Mouse (Mus musculus) CH12.LX (cell line): ENCODE measurements around the gene Hoxd11. TPM values are rescaled to one million over a fixed set of nuclear protein-coding genes. Genes with fewer than 3 reads are reported as not detected.

Experiments
- DNase-seq: peaks from one replicate; pipeline ENCODE4 v3.0.0-alpha.2; 2013; ENCODE audit errors: extremely low read depth
- H3K27ac ChIP-seq: 2 replicates; pipeline ENCODE4 v1.5.1; 2012; ENCODE audit warnings: low read depth, mild to moderate bottlenecking, control low read depth, moderate library complexity; ENCODE audit not compliant: insufficient read depth
- H3K27me3 ChIP-seq: replicated peaks from 2 replicates; pipeline ENCODE3; 2012; ENCODE audit warnings: inconsistent platforms
- H3K36me3 ChIP-seq, 2 experiments: replicated peaks in 1 of 2; 2 replicates each; pipeline versions ENCODE3 to v1.6.1; 2012; ENCODE audit warnings: inconsistent platforms in 1 of 2, low read length in 1 of 2, mild to moderate bottlenecking in 1 of 2, mixed read lengths in 1 of 2, moderate library complexity in 1 of 2; ENCODE audit not compliant: control insufficient read depth in 1 of 2, insufficient read depth in 1 of 2
- H3K4me1 ChIP-seq, 2 experiments: 2 replicates each; pipeline ENCODE4 v1.6.1; 2012; ENCODE audit warnings: inconsistent platforms in 1 of 2, moderate library complexity in 1 of 2; ENCODE audit not compliant: insufficient read depth in 2 of 2, control insufficient read depth in 1 of 2
- H3K4me2 ChIP-seq: 2 replicates; pipeline ENCODE4 v1.6.1; 2012; ENCODE audit warnings: low read depth, mild to moderate bottlenecking, control low read depth; ENCODE audit not compliant: poor library complexity, insufficient read depth, severe bottlenecking
- H3K4me3 ChIP-seq, 3 experiments: fragments of 150-350 bp in 1 of 3; sonication (generic) in 1 of 3; replicated peaks in 1 of 3; 2 replicates each; pipeline versions ENCODE3 to v1.5.1; 2011 to 2012; ENCODE audit warnings: low read depth in 2 of 3, low read length in 2 of 3, mild to moderate bottlenecking in 2 of 3, moderate library complexity in 2 of 3, control low read depth in 1 of 3, improper control_type of control experiment in 1 of 3, inconsistent platforms in 1 of 3, mixed read lengths in 1 of 3; ENCODE audit not compliant: poor library complexity in 1 of 3
- H3K79me2 ChIP-seq: replicated peaks from 2 replicates; pipeline ENCODE4 v1.6.1; 2012; ENCODE audit warnings: mild to moderate bottlenecking, moderate library complexity; ENCODE audit not compliant: control insufficient read depth, poor library complexity, insufficient read depth, severe bottlenecking; ENCODE audit errors: extremely low read depth
- H3K9ac ChIP-seq: 2 replicates; pipeline ENCODE4 v1.6.1; 2012; ENCODE audit warnings: low read depth, mild to moderate bottlenecking, control low read depth, moderate library complexity; ENCODE audit not compliant: insufficient read depth
- H3K9me3 ChIP-seq: replicated peaks from 2 replicates; pipeline ENCODE3; 2012; ENCODE audit warnings: low read length, inconsistent platforms, mixed read lengths
- BHLHE40 ChIP-seq: IDR thresholded peaks from 2 replicates; pipeline ENCODE4 v1.6.1; 2011; ENCODE audit warnings: mild to moderate bottlenecking, low read depth, low read length, improper control_type of control experiment
- CHD2 ChIP-seq: IDR thresholded peaks from 2 replicates; pipeline ENCODE4 v1.6.1; 2011; ENCODE audit warnings: low read length, improper control_type of control experiment
- CTCF ChIP-seq, 2 experiments: IDR thresholded peaks in 1 of 2; conservative IDR thresholded peaks in 1 of 2; 2 replicates each; pipeline ENCODE4 v1.5.1; 2011 to 2012; ENCODE audit warnings: low read depth in 2 of 2, low read length in 2 of 2, improper control_type of control experiment in 1 of 2, inconsistent platforms in 1 of 2, mild to moderate bottlenecking in 1 of 2, moderate library complexity in 1 of 2
- E2F4 ChIP-seq: IDR thresholded peaks from 2 replicates; pipeline ENCODE4 v1.6.1; 2011; ENCODE audit warnings: low read depth, low read length, improper control_type of control experiment; ENCODE audit not compliant: insufficient replicate concordance
- ELF1 ChIP-seq: IDR thresholded peaks from 2 replicates; pipeline ENCODE4 v1.6.1; 2014; ENCODE audit warnings: low read depth, mild to moderate bottlenecking, inconsistent platforms, low read length, improper control_type of control experiment
- ETS1 ChIP-seq: conservative IDR thresholded peaks from 2 replicates; pipeline ENCODE4 v1.6.1; 2012; ENCODE audit warnings: low read depth, mild to moderate bottlenecking, inconsistent platforms, low read length, improper control_type of control experiment, moderate library complexity
- GABPA ChIP-seq: IDR thresholded peaks from 2 replicates; pipeline ENCODE4 v1.6.1; 2012; ENCODE audit warnings: low read depth, low read length, improper control_type of control experiment, inconsistent platforms; ENCODE audit not compliant: insufficient replicate concordance
- JUND ChIP-seq: conservative IDR thresholded peaks from 2 replicates; pipeline ENCODE4 v1.6.1; 2011; ENCODE audit warnings: low read depth, low read length, improper control_type of control experiment
- MAFK ChIP-seq: IDR thresholded peaks from 2 replicates; pipeline ENCODE4 v1.6.1; 2011; ENCODE audit warnings: low read length, improper control_type of control experiment; ENCODE audit not compliant: insufficient replicate concordance
- MEF2A ChIP-seq: IDR thresholded peaks from 2 replicates; pipeline ENCODE4 v1.6.1; 2014; ENCODE audit warnings: low read depth, mild to moderate bottlenecking, inconsistent platforms, low read length, improper control_type of control experiment, borderline replicate concordance
- MXI1 ChIP-seq: IDR thresholded peaks from 2 replicates; pipeline ENCODE4 v1.6.1; 2011; ENCODE audit warnings: mild to moderate bottlenecking, low read depth, low read length, improper control_type of control experiment
- NELFE ChIP-seq: IDR thresholded peaks from 2 replicates; pipeline ENCODE4 v1.6.1; 2011; ENCODE audit warnings: low read depth, low read length, improper control_type of control experiment
- NRF1 ChIP-seq: IDR thresholded peaks from 2 replicates; pipeline ENCODE4 v1.6.1; 2014; ENCODE audit warnings: low read depth, mild to moderate bottlenecking, inconsistent platforms, low read length, improper control_type of control experiment, moderate library complexity
- PAX5 ChIP-seq: IDR thresholded peaks from 2 replicates; pipeline ENCODE4 v1.6.1; 2012; ENCODE audit warnings: low read length, inconsistent platforms, mixed read lengths
- POLR2A ChIP-seq: IDR thresholded peaks from 2 replicates; pipeline ENCODE4 v1.6.1; 2011; ENCODE audit warnings: low read depth, mild to moderate bottlenecking, improper control_type of control experiment, low read length
- RCOR1 ChIP-seq: conservative IDR thresholded peaks from 2 replicates; pipeline ENCODE4 v1.6.1; 2012; ENCODE audit warnings: low read depth, mild to moderate bottlenecking, inconsistent platforms, low read length, improper control_type of control experiment
- SIN3A ChIP-seq: IDR thresholded peaks from 2 replicates; pipeline ENCODE4 v1.6.1; 2012; ENCODE audit warnings: low read length, improper control_type of control experiment, inconsistent platforms
- SMC3 ChIP-seq: IDR thresholded peaks from 2 replicates; pipeline ENCODE4 v1.6.1; 2011; ENCODE audit warnings: low read depth, low read length, improper control_type of control experiment
- TBP ChIP-seq: conservative IDR thresholded peaks from 2 replicates; pipeline ENCODE4 v1.6.1; 2011; ENCODE audit warnings: low read depth, low read length, improper control_type of control experiment
- TCF12 ChIP-seq: IDR thresholded peaks from 2 replicates; pipeline ENCODE4 v1.6.1; 2014; ENCODE audit warnings: low read depth, mild to moderate bottlenecking, inconsistent platforms, low read length, improper control_type of control experiment
- UBTF ChIP-seq: IDR thresholded peaks from 2 replicates; pipeline ENCODE4 v1.6.1; 2012; ENCODE audit warnings: low read depth, mild to moderate bottlenecking, inconsistent platforms, low read length, improper control_type of control experiment, moderate library complexity
- USF2 ChIP-seq: conservative IDR thresholded peaks from 2 replicates; pipeline ENCODE4 v1.6.1; 2011; ENCODE audit warnings: low read depth, low read length, improper control_type of control experiment
- ZC3H11A ChIP-seq: IDR thresholded peaks from 2 replicates; pipeline ENCODE4 v1.6.1; 2012; ENCODE audit warnings: low read depth, mild to moderate bottlenecking, inconsistent platforms, low read length, improper control_type of control experiment
- ZKSCAN1 ChIP-seq: IDR thresholded peaks from 2 replicates; pipeline ENCODE4 v1.6.1; 2012; ENCODE audit warnings: low read depth, inconsistent platforms, low read length, improper control_type of control experiment, borderline replicate concordance
- ZMIZ1 ChIP-seq: IDR thresholded peaks from 2 replicates; pipeline ENCODE4 v1.6.1; 2012; ENCODE audit warnings: low read depth, mild to moderate bottlenecking, inconsistent platforms, low read length, improper control_type of control experiment
- dilution Hi-C: fragments of 300-500 bp; cut with MboI; formaldehyde crosslinking; loops from 2 replicates; pipeline ENCODE4 v1.14.3; 2020; ENCODE audit warnings: low sequenced_read_pairs; ENCODE audit not compliant: extremely low pct_unique_long_range_greater_than_20kb, extremely low pct_ligation_motif_present
- in situ Hi-C: fragments of 300-500 bp; cut with MboI; formaldehyde crosslinking; loops from 3 replicates; pipeline ENCODE4 v1.14.3; 2019; ENCODE audit warnings: low sequenced_read_pairs, low pct_ligation_motif_present, low pct_unique_long_range_greater_than_20kb, mixed read lengths
- polyA plus RNA-seq: library from polyadenylated mRNA; unstranded; fragments of >175 nt; gene quantifications from 2 replicates; pipeline ENCODE4 v1.2.1, GENCODE M21; 2012; ENCODE audit warnings: low read depth; ENCODE audit not compliant: insufficient read length
- total RNA-seq, 2 experiments: library from RNA; depleted of rRNA; stranded (reverse); fragments of 300-350 nt in 1 of 2; fragments of >200 nt in 1 of 2; gene quantifications; 2 replicates each; pipeline ENCODE4 v1.2.3; 2012 to 2014

The Hoxd11 gene
- total and polyA plus RNA-seq, 3 experiments, result not detected

GRCm38 (mm10) chr2:74683471-74683951 lies 4.2 kb downstream of the Hoxd11 start:
- Histone ChIP-seq H3K27me3 (no peaks in the 10 kb centered on the region), H3K27ac (no peak overlapping the region), H3K9ac (no peak overlapping the region), H3K36me3 (no peaks in the 10 kb centered on the region), H3K79me2 (no peaks in the 10 kb centered on the region), H3K9me3 (peaks cover 29% of the 10 kb centered on the region), H3K4me1 (no peaks in the 10 kb centered on the region), H3K4me2 (no peak overlapping the region), H3K4me3 (no peak overlapping the region)
- in situ Hi-C loops (loop anchor here (25.0 kb wide), 1 partner anchor 629 kb away; no protein-coding TSS in a partner anchor), dilution Hi-C loops (no loop called here)
- DNase-seq, result no peak
- TF ChIP-seq MEF2A (no peak), TBP (no peak), ZKSCAN1 (no peak), MXI1 (no peak), SMC3 (no peak), NRF1 (no peak), NELFE (no peak), JUND (no peak), RCOR1 (no peak), SIN3A (no peak)

GRCm38 (mm10) chr2:74684106-74684505 lies 4.7 kb downstream of the Hoxd11 start:
- H3K4me2 ChIP-seq, result no peak overlapping the region
- H3K4me1 ChIP-seq, result no peaks in the 10 kb centered on the region
- no peak for TF ChIP-seq ZC3H11A
- TF ChIP-seq GABPA, result no peak
- no peak for TF ChIP-seq BHLHE40
- no peak for DNase-seq
- no peak overlapping the region for H3K9ac ChIP-seq
- no peaks in the 10 kb centered on the region for H3K27me3 ChIP-seq
- dilution Hi-C loops (no loop called here), in situ Hi-C loops (loop anchor here (25.0 kb wide), 1 partner anchor 628 kb away; no protein-coding TSS in a partner anchor)
- H3K79me2 ChIP-seq, result no peaks in the 10 kb centered on the region
- peaks cover 29% of the 10 kb centered on the region for H3K9me3 ChIP-seq
- H3K27ac ChIP-seq, result no peak overlapping the region
- H3K36me3 ChIP-seq, result no peaks in the 10 kb centered on the region
- no peak overlapping the region for H3K4me3 ChIP-seq

DNA sequence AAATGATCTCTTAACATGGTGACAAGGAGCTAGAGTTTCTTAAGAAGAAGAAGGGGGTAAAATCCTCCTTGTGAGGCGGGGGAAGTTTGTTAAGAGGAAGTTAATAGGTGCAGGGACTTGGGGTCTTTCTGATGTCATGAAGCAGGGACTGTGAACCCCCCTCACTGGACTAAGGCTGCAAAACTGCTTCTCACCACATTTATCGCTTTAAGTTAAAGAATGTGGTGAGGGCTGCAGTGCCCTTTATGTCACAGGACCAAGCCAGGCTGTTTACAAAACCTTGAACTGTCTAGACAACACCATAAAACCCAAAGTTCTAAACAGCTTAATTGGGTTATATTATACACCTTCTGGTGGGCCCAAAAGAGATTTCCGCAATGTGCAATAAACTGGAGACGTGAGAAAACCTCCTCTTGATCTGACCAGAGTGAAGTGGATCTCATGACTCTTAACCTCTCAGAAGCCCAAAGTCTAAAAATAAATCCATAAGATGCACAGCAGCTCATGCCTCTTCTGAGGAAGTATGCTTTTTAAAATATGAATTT lies 5.8 kb downstream of the Hoxd11 start:
- no peak for TF ChIP-seq MEF2A
- TF ChIP-seq UBTF, result no peak
- TF ChIP-seq TCF12, result no peak
- TF ChIP-seq ETS1, result no peak
- no peak for TF ChIP-seq POLR2A
- no peak for TF ChIP-seq CHD2
- TF ChIP-seq NELFE, result no peak
- TF ChIP-seq USF2, result no peak
- TF ChIP-seq ZKSCAN1, result no peak
- no peak for TF ChIP-seq ELF1
- TF ChIP-seq CTCF (conservative IDR thresholded peaks at IDR 0.05 in 1 of 2, IDR thresholded peaks at IDR 0.05 in 1 of 2; ENCODE audit: low read depth in 2 of 2, low read length in 2 of 2), result no peak
- TF ChIP-seq TBP, result no peak
- TF ChIP-seq MAFK, result no peak
- TF ChIP-seq SIN3A, result no peak
- TF ChIP-seq NRF1, result no peak
- no peak for TF ChIP-seq ZMIZ1
- no peak for TF ChIP-seq PAX5
- no peak for TF ChIP-seq E2F4
- dilution Hi-C loops (no loop called here), in situ Hi-C loops (loop anchor here (25.0 kb wide), 1 partner anchor 627 kb away; no protein-coding TSS in a partner anchor)
- H3K27me3 ChIP-seq, result no peaks in the 10 kb centered on the region
- no peak overlapping the region for H3K4me2 ChIP-seq
- H3K4me1 ChIP-seq, result no peaks in the 10 kb centered on the region
- no peak overlapping the region for H3K9ac ChIP-seq
- no peaks in the 10 kb centered on the region for H3K79me2 ChIP-seq
- DNase-seq, result no peak
- no peaks in the 10 kb centered on the region for H3K36me3 ChIP-seq
- no peak overlapping the region for H3K4me3 ChIP-seq
- peaks cover 24% of the 10 kb centered on the region for H3K9me3 ChIP-seq
- no peak overlapping the region for H3K27ac ChIP-seq
